Mouse (Mus musculus) urinary bladder, postnatal 14 days (tissue): Measurements from ENCODE around the gene Dok5.

Experiments
- DNase-seq: peaks from one replicate; pipeline ENCODE4 v3.0.0; 2021; ENCODE audit warnings: low spot score

Dok5 gene

GRCm38 (mm10) chr2:170858640-170859039, 127.0 kb downstream of the Dok5 start:
- no peak for DNase-seq

GRCm38 (mm10) chr2:170860576-170860975, 129.0 kb downstream of the Dok5 start:
- no peak for DNase-seq

- no peak for DNase-seq
Measured at GRCm38 (mm10) chr2:170862799-170863198, 131.2 kb downstream of the Dok5 start.

GRCm38 (mm10) chr2:170863201-170863600, 131.6 kb downstream of the Dok5 start:
- DNase-seq, result no peak

GRCm38 (mm10) chr2:170864043-170864442, 132.4 kb downstream of the Dok5 start:
- DNase-seq, result no peak

GRCm38 (mm10) chr2:170864820-170865219, 133.2 kb downstream of the Dok5 start:
- DNase-seq, result no peak

GRCm38 (mm10) chr2:170870566-170870965, 139.0 kb downstream of the Dok5 start:
- DNase-seq, result no peak

- no peak for DNase-seq
Measured at GRCm38 (mm10) chr2:170871469-170871868, 139.9 kb downstream of the Dok5 start.

- peak; percentile 72 for DNase-seq
Measured at GRCm38 (mm10) chr2:170873382-170873781, 141.8 kb downstream of the Dok5 start.

GRCm38 (mm10) chr2:170877515-170877914, 145.9 kb downstream of the Dok5 start:
- DNase-seq, result peak; percentile 87

GRCm38 (mm10) chr2:170877936-170878335, 146.3 kb downstream of the Dok5 start:
- no peak for DNase-seq

GRCm38 (mm10) chr2:170884209-170884801, 152.7 kb downstream of the Dok5 start:
- DNase-seq, result no peak

- DNase-seq, result no peak
Measured at GRCm38 (mm10) chr2:170887984-170888383, 156.4 kb downstream of the Dok5 start.

GRCm38 (mm10) chr2:170895096-170895495, 163.5 kb downstream of the Dok5 start:
- no peak for DNase-seq

GRCm38 (mm10) chr2:170902204-170903028, 170.8 kb downstream of the Dok5 start:
- no peak for DNase-seq

- DNase-seq, result no peak
Measured at GRCm38 (mm10) chr2:170903029-170903306, 171.4 kb downstream of the Dok5 start.

GRCm38 (mm10) chr2:170903367-170903766, 171.8 kb downstream of the Dok5 start:
- no peak for DNase-seq

- DNase-seq, result peak; percentile 59
Measured at GRCm38 (mm10) chr2:170912589-170913223, 181.1 kb downstream of the Dok5 start.

GRCm38 (mm10) chr2:170913863-170914262, 182.3 kb downstream of the Dok5 start:
- no peak for DNase-seq

- no peak for DNase-seq
Measured at GRCm38 (mm10) chr2:170915646-170916045, 184.0 kb downstream of the Dok5 start.

- DNase-seq, result no peak
Measured at GRCm38 (mm10) chr2:170922260-170922659, 190.7 kb downstream of the Dok5 start.

- no peak for DNase-seq
Measured at GRCm38 (mm10) chr2:170924131-170924530, 192.5 kb downstream of the Dok5 start.

- no peak for DNase-seq
Measured at GRCm38 (mm10) chr2:170926237-170926636, 194.6 kb downstream of the Dok5 start.
